Mouse (Mus musculus) heart, adult 2 months (tissue): ENCODE measurements at regions not wholly inside any gene's neighbourhood (a gene's known extent, or its start where the extent isn't known, plus 50 kb on each side); places are given as distances from the start of the nearest gene placed in this dataset.

Experiments used
- DNase-seq, 2 experiments: peaks; one replicate each; pipeline ENCODE4 v3.0.0; 2021
- H3K27ac ChIP-seq: fragments of 200-600 bp; 2 replicates; pipeline ENCODE4 v1.8.1; 2022
- H3K27me3 ChIP-seq: fragments of 200-500 bp; 2 replicates; pipeline ENCODE4 v1.6.1; 2012; ENCODE audit warnings: mild to moderate bottlenecking, low read length, inconsistent platforms, mixed read lengths; ENCODE audit not compliant: control insufficient read depth, insufficient read depth
- H3K36me3 ChIP-seq: fragments of 200-500 bp; 2 replicates; pipeline ENCODE4 v1.6.1; 2012; ENCODE audit warnings: low read length, inconsistent platforms; ENCODE audit not compliant: control insufficient read depth, insufficient read depth
- H3K4me1 ChIP-seq: fragments of 200-500 bp; 2 replicates; pipeline ENCODE4 v1.6.1; 2011; ENCODE audit warnings: low read length; ENCODE audit not compliant: control insufficient read depth, insufficient read depth
- H3K4me3 ChIP-seq: fragments of 200-600 bp; 2 replicates; pipeline ENCODE4 v1.8.1; 2022
- H3K79me2 ChIP-seq: fragments of 200-500 bp; replicated peaks from 2 replicates; pipeline ENCODE4 v1.6.1; 2012; ENCODE audit warnings: mild to moderate bottlenecking, inconsistent platforms, low read length, moderate library complexity, mixed read lengths; ENCODE audit not compliant: control insufficient read depth, insufficient read depth
- H3K9ac ChIP-seq: fragments of 200-500 bp; 2 replicates; pipeline ENCODE4 v1.6.1; 2012; ENCODE audit warnings: low read depth, mild to moderate bottlenecking, control low read depth, inconsistent platforms, low read length, mixed read lengths
- CTCF ChIP-seq: fragments of 200-600 bp; IDR thresholded peaks from 2 replicates; pipeline ENCODE4 v1.8.1; 2022; ENCODE audit warnings: antibody characterized with exemption, mild to moderate bottlenecking, moderate library complexity
- EP300 ChIP-seq: fragments of 200-500 bp; IDR thresholded peaks from 2 replicates; pipeline ENCODE4 v1.6.1; 2011; ENCODE audit warnings: low read depth, low read length, control low read depth; ENCODE audit not compliant: insufficient read depth
- POLR2A ChIP-seq: fragments of 200-500 bp; IDR thresholded peaks from 2 replicates; pipeline ENCODE4 v1.6.1; 2011; ENCODE audit warnings: mild to moderate bottlenecking, low read depth, low read length, control low read depth; ENCODE audit not compliant: insufficient read depth
- WGBS: fragments of 180-500 bp; shearing (Covaris S2); methylation state at CpG from one replicate; pipeline ENCODE4 v1.1.7; 2018; 5-methylcytosine and 5-hydroxymethylcytosine counted together
- intact Hi-C: fragments of 180-260 bp; cut with DNase I; formaldehyde crosslinking; loops from one replicate; pipeline ENCODE4 v1.15.1; 2025

- TF ChIP-seq CTCF, result no peak
- no peak for TF ChIP-seq POLR2A
- H3K27me3 ChIP-seq, result no peaks in the 10 kb centered on the region
- intact Hi-C loops, result no loop called here
- 55% methylated on average over 3 of the region's 3 CpGs for WGBS
- H3K9ac ChIP-seq, result no peak overlapping the region
- H3K79me2 ChIP-seq, result no peaks in the 10 kb centered on the region
- no peak for DNase-seq
- no peak overlapping the region for H3K27ac ChIP-seq
- H3K4me1 ChIP-seq, result no peaks in the 10 kb centered on the region
- H3K4me3 ChIP-seq, result no peak overlapping the region
- H3K36me3 ChIP-seq, result no peaks in the 10 kb centered on the region
Measured at GRCm38 (mm10) chr1:12345439-12345819, 931.5 kb downstream of the A830018L16Rik start.

- Histone ChIP-seq H3K27ac (no peak overlapping the region), H3K9ac (no peak overlapping the region), H3K27me3 (no peaks in the 10 kb centered on the region), H3K36me3 (no peaks in the 10 kb centered on the region), H3K4me3 (no peak overlapping the region), H3K79me2 (no peaks in the 10 kb centered on the region), H3K4me1 (no peaks in the 10 kb centered on the region)
- DNase-seq, result no peak
- no peak for TF ChIP-seq POLR2A
- intact Hi-C loops, result loop anchor here (2.0 kb wide), 1 partner anchor 36 kb away; no protein-coding TSS in a partner anchor
Measured at GRCm38 (mm10) chr1:12354531-12354930, 940.6 kb downstream of the A830018L16Rik start.

GRCm38 (mm10) chr1:12367872-12368271, 954.0 kb downstream of the A830018L16Rik start:
- Histone ChIP-seq H3K79me2 (no peaks in the 10 kb centered on the region), H3K9ac (no peak overlapping the region), H3K4me1 (no peaks in the 10 kb centered on the region), H3K27me3 (no peaks in the 10 kb centered on the region), H3K36me3 (no peaks in the 10 kb centered on the region), H3K27ac (no peak overlapping the region), H3K4me3 (no peak overlapping the region)
- no peak for DNase-seq
- TF ChIP-seq CTCF (no peak), EP300 (no peak), POLR2A (no peak)
- intact Hi-C loops, result no loop called here
- 92% methylated on average over 6 of the region's 6 CpGs for whole genome bisulfite sequencing

GRCm38 (mm10) chr1:12372968-12373367, 959.1 kb downstream of the A830018L16Rik start:
- no peaks in the 10 kb centered on the region for H3K27me3 ChIP-seq
- intact Hi-C loops, result no loop called here
- DNase-seq, result no peak
- no peak overlapping the region for H3K27ac ChIP-seq
- no peak overlapping the region for H3K4me3 ChIP-seq
- H3K4me1 ChIP-seq, result no peaks in the 10 kb centered on the region
- no peaks in the 10 kb centered on the region for H3K36me3 ChIP-seq
- no peaks in the 10 kb centered on the region for H3K79me2 ChIP-seq
- no peak overlapping the region for H3K9ac ChIP-seq
- TF ChIP-seq POLR2A (no peak), EP300 (no peak), CTCF (no peak)

- Histone ChIP-seq H3K79me2 (no peaks in the 10 kb centered on the region), H3K36me3 (no peaks in the 10 kb centered on the region), H3K27me3 (no peaks in the 10 kb centered on the region), H3K27ac (peak overlapping the region; percentile 13; the same call in 1 of the 2 replicates), H3K9ac (no peak overlapping the region), H3K4me1 (no peaks in the 10 kb centered on the region; the same call in 1 of the 2 replicates), H3K4me3 (no peak overlapping the region)
- TF ChIP-seq EP300 (no peak), CTCF (no peak), POLR2A (no peak)
- DNase-seq, result no peak
- intact Hi-C loops, result no loop called here
- 42% methylated on average over 7 of the region's 7 CpGs for WGBS
Measured at GRCm38 (mm10) chr1:12398146-12398884, 984.4 kb downstream of the A830018L16Rik start.

- peak overlapping the region; percentile 66 for H3K27ac ChIP-seq
- no peaks in the 10 kb centered on the region for H3K27me3 ChIP-seq
- TF ChIP-seq EP300 (no peak), POLR2A (no peak), CTCF (no peak)
Measured at GRCm38 (mm10) chr1:12405391-12406270, 991.7 kb downstream of the A830018L16Rik start.

More at GRCm38 (mm10) chr1:12405391-12406270, 991.7 kb downstream of the A830018L16Rik start:
- no peak overlapping the region for H3K9ac ChIP-seq
- intact Hi-C loops, result loop anchor here (2.0 to 10.0 kb wide), 3 partner anchors 309 to 432 kb away; no protein-coding TSS in a partner anchor
- H3K79me2 ChIP-seq, result no peaks in the 10 kb centered on the region
- DNase-seq, result peak; percentile 43 to 46
- no peak overlapping the region for H3K4me3 ChIP-seq
- H3K4me1 ChIP-seq, result peaks cover 6% of the 10 kb centered on the region
- H3K36me3 ChIP-seq, result peaks cover 5% of the 10 kb centered on the region; the same call in 1 of the 2 replicates
- WGBS, result 33% methylated on average over 4 of the region's 4 CpGs
